Mouse (Mus musculus) testis, adult 2 months (tissue): Measurements from ENCODE around the gene Cetn3.

Source experiments
- CTCF ChIP-seq: fragments of 200-500 bp; IDR thresholded peaks from 2 replicates; pipeline ENCODE4 v1.5.1; 2012; ENCODE audit warnings: low read depth, mild to moderate bottlenecking, inconsistent platforms, low read length, moderate library complexity; ENCODE audit not compliant: control insufficient read depth, insufficient read depth, insufficient replicate concordance
- POLR2A ChIP-seq: fragments of 200-500 bp; IDR thresholded peaks from 2 replicates; pipeline ENCODE4 v1.6.1; 2012; ENCODE audit warnings: low read depth, mild to moderate bottlenecking, inconsistent platforms, low read length, moderate library complexity; ENCODE audit not compliant: control insufficient read depth

GRCm38 (mm10) chr13:81803713-81804112 lies 20.8 kb downstream of the Cetn3 start:
- TF ChIP-seq CTCF, result no peak
- TF ChIP-seq POLR2A, result no peak
